Mouse (Mus musculus): ENCODE measurements around the gene Ceacam9. TPM values are rescaled to one million over a fixed set of nuclear protein-coding genes. Genes with fewer than 3 reads are reported as not detected.
"Not testable (repeated sequence)": the region's sequence is repeated elsewhere in the genome, so short reads cannot be mapped to it uniquely, and the experiment has no call there.

Gene Ceacam9
- polyA plus RNA-seq, 1 experiment from 2014 or later = not detected

- H3K4me3 ChIP-seq (ENCODE audit: low read depth, low read length) = no peak overlapping the region
- no peak overlapping the region; the same call in 1 of the 2 replicates for H3K9ac ChIP-seq (replicated peaks)
- H3K4me1 ChIP-seq (ENCODE audit: insufficient read depth) = peaks cover 16% of the 10 kb centered on the region
- 20% methylated on average over 14 of the region's 14 CpGs for WGBS (ENCODE audit: insufficient replicate concordance)
- H3K27ac ChIP-seq (ENCODE audit: low read depth) = no peak overlapping the region
- H3K4me2 ChIP-seq (ENCODE audit: low read depth, low read length) = peak overlapping the region; percentile 40; the same call in 1 of the 2 replicates
- no peak for TF ChIP-seq EP300 (IDR thresholded peaks at IDR 0.05; ENCODE audit: low read depth)
- TF ChIP-seq CTCF (IDR thresholded peaks at IDR 0.05; ENCODE audit: low read depth) = peak; percentile 77
- no peaks in the 10 kb centered on the region for H3K9me3 ChIP-seq (ENCODE audit: low read length)
- H3K27me3 ChIP-seq (ENCODE audit: insufficient read depth, low read length) = no peaks in the 10 kb centered on the region
- DNase-seq (peak; percentile 82), ATAC-seq (peak; percentile 50)
- H3K36me3 ChIP-seq (replicated peaks; ENCODE audit: insufficient read depth, low read length) = no peaks in the 10 kb centered on the region
These were observed 7.0 kb downstream of the Ceacam9 start for GRCm38 (mm10) chr7:16728596-16729348.

- ATAC-seq = peak; percentile 33; the same call in 1 of the 2 replicates
- H3K27me3 ChIP-seq (ENCODE audit: insufficient read depth, low read length); H3K9ac ChIP-seq (replicated peaks); H3K9me3 ChIP-seq (ENCODE audit: low read length); H3K27ac ChIP-seq (ENCODE audit: low read depth); H3K36me3 ChIP-seq (replicated peaks; ENCODE audit: insufficient read depth, low read length); H3K4me3 ChIP-seq (ENCODE audit: low read depth, low read length): not testable (repeated sequence)
- Histone ChIP-seq H3K4me1 (ENCODE audit: insufficient read depth) (peaks cover 16% of the 10 kb centered on the region), H3K4me2 (ENCODE audit: low read depth, low read length) (peak overlapping the region; percentile 40; the same call in 1 of the 2 replicates)
- 1% methylated on average over 7 of the region's 7 CpGs for WGBS (ENCODE audit: insufficient replicate concordance)
- peak; percentile 47 for DNase-seq
These were observed 7.8 kb downstream of the Ceacam9 start for GRCm38 (mm10) chr7:16729563-16729962.

- Histone ChIP-seq H3K36me3 (replicated peaks; ENCODE audit: insufficient read depth, low read length) (no peaks in the 10 kb centered on the region), H3K27me3 (ENCODE audit: insufficient read depth, low read length) (no peaks in the 10 kb centered on the region), H3K9ac (replicated peaks) (no peak overlapping the region), H3K4me1 (ENCODE audit: insufficient read depth) (peaks cover 16% of the 10 kb centered on the region), H3K4me2 (ENCODE audit: low read depth, low read length) (no peak overlapping the region), H3K27ac (ENCODE audit: low read depth) (no peak overlapping the region), H3K9me3 (ENCODE audit: low read length) (no peaks in the 10 kb centered on the region), H3K4me3 (ENCODE audit: low read depth, low read length) (no peak overlapping the region)
- ATAC-seq (no peak), DNase-seq (no peak)
- WGBS (ENCODE audit: insufficient replicate concordance) = 98% methylated on average over 5 of the region's 6 CpGs
- TF ChIP-seq EP300 (IDR thresholded peaks at IDR 0.05; ENCODE audit: low read depth) = no peak
These were observed 9.1 kb downstream of the Ceacam9 start for GRCm38 (mm10) chr7:16730791-16731190.

GRCm38 (mm10) chr7:16731893-16732422, 10.2 kb downstream of the Ceacam9 start:
- peak overlapping the region; percentile 75 for H3K27ac ChIP-seq (ENCODE audit: low read depth)
- peak; percentile 16; the same call in 1 of the 2 replicates for ATAC-seq
- WGBS (ENCODE audit: insufficient replicate concordance) = 48% methylated on average over 7 of the region's 7 CpGs
- H3K9me3 ChIP-seq (ENCODE audit: low read length) = no peaks in the 10 kb centered on the region
- no peaks in the 10 kb centered on the region for H3K27me3 ChIP-seq (ENCODE audit: insufficient read depth, low read length)
- no peak overlapping the region for H3K4me3 ChIP-seq (ENCODE audit: low read depth, low read length)
- no peaks in the 10 kb centered on the region for H3K36me3 ChIP-seq (replicated peaks; ENCODE audit: insufficient read depth, low read length)
- TF ChIP-seq EP300 (IDR thresholded peaks at IDR 0.05; ENCODE audit: low read depth) = no peak
- no peak for TF ChIP-seq CTCF (IDR thresholded peaks at IDR 0.05; ENCODE audit: low read depth)
- no peak for DNase-seq
- H3K4me2 ChIP-seq (ENCODE audit: low read depth, low read length) = no peak overlapping the region
- H3K9ac ChIP-seq (replicated peaks) = no peak overlapping the region; the same call in 1 of the 2 replicates
- peaks cover 16% of the 10 kb centered on the region for H3K4me1 ChIP-seq (ENCODE audit: insufficient read depth)

- DNase-seq = no peak
- no peak overlapping the region for H3K27ac ChIP-seq (ENCODE audit: low read depth)
- ATAC-seq = peak; percentile 3; the same call in 1 of the 2 replicates
- 40% methylated on average over 10 of the region's 10 CpGs for WGBS (ENCODE audit: insufficient replicate concordance)
- 0 out of 2 replicates have a peak overlapping the region, but pooled peaks have one; percentile 2 for H3K9ac ChIP-seq (replicated peaks)
- H3K36me3 ChIP-seq (replicated peaks; ENCODE audit: insufficient read depth, low read length) = no peaks in the 10 kb centered on the region; the same call in 1 of the 2 replicates
- H3K9me3 ChIP-seq (ENCODE audit: low read length) = no peaks in the 10 kb centered on the region
- peaks cover 12% of the 10 kb centered on the region for H3K4me1 ChIP-seq (ENCODE audit: insufficient read depth)
- H3K4me2 ChIP-seq (ENCODE audit: low read depth, low read length) = peak overlapping the region; percentile 94
- TF ChIP-seq EP300 (IDR thresholded peaks at IDR 0.05; ENCODE audit: low read depth) (no peak), CTCF (IDR thresholded peaks at IDR 0.05; ENCODE audit: low read depth) (no peak)
- peak overlapping the region; percentile 98 for H3K4me3 ChIP-seq (ENCODE audit: low read depth, low read length)
- H3K27me3 ChIP-seq (ENCODE audit: insufficient read depth, low read length) = no peaks in the 10 kb centered on the region
These were observed 15.9 kb downstream of the Ceacam9 start for GRCm38 (mm10) chr7:16737606-16738072.

- Histone ChIP-seq H3K9ac (replicated peaks) (peak within 1 kb of the TSS; percentile 97), H3K9me3 (ENCODE audit: low read length) (no peaks in the 10 kb centered on the region), H3K27ac (ENCODE audit: low read depth) (peak within 1 kb of the TSS; percentile 78), H3K27me3 (ENCODE audit: insufficient read depth, low read length) (no peaks in the 10 kb centered on the region), H3K36me3 (replicated peaks; ENCODE audit: insufficient read depth, low read length) (peaks cover under 1% of the 10 kb centered on the region), H3K4me1 (ENCODE audit: insufficient read depth) (peaks cover 12% of the 10 kb centered on the region), H3K4me2 (ENCODE audit: low read depth, low read length) (peak within 1 kb of the TSS; percentile 94), H3K4me3 (ENCODE audit: low read depth, low read length) (peak within 1 kb of the TSS; percentile 98)
- TF ChIP-seq CTCF (IDR thresholded peaks at IDR 0.05; ENCODE audit: low read depth) = no peak
- peak; percentile 60 for TF ChIP-seq EP300 (IDR thresholded peaks at IDR 0.05; ENCODE audit: low read depth)
- WGBS (ENCODE audit: insufficient replicate concordance) = 1% methylated on average over 34 of the region's 34 CpGs
- peak; percentile 97 for ATAC-seq
- DNase-seq = peak; percentile 95
These were observed 16.5 kb downstream of the Ceacam9 start, which contains the start of gene Ap2s1 for GRCm38 (mm10) chr7:16738073-16738696. Gene Ap2s1, plus strand, starts transcription at chr7:16738410.

Data from liver, postnatal 0 days (tissue).